Mouse (Mus musculus) lung, adult 2 months (tissue): ENCODE results near the gene Cd164l2. TPM values are rescaled to one million over a fixed set of nuclear protein-coding genes. Genes with fewer than 3 reads are reported as not detected.

Experiments
- DNase-seq: peaks from one replicate; pipeline ENCODE4 v3.0.0; 2022
- H3K4me1 ChIP-seq: fragments of 200-500 bp; 2 replicates; pipeline ENCODE4 v1.6.1; 2011; ENCODE audit warnings: low read length; ENCODE audit not compliant: control insufficient read depth, insufficient read depth
- H3K4me3 ChIP-seq: fragments of 200-500 bp; replicated peaks from 2 replicates; pipeline ENCODE3; 2011; ENCODE audit warnings: low read depth, mild to moderate bottlenecking, control low read depth, low read length; ENCODE audit errors: extremely low read depth
- CTCF ChIP-seq: fragments of 200-500 bp; IDR thresholded peaks from 2 replicates; pipeline ENCODE4 v1.5.1; 2011; ENCODE audit warnings: mild to moderate bottlenecking, low read length, control low read depth; ENCODE audit not compliant: insufficient read depth
- POLR2A ChIP-seq: fragments of 200-500 bp; IDR thresholded peaks from 2 replicates; pipeline ENCODE4 v1.6.1; 2011; ENCODE audit warnings: low read depth, mild to moderate bottlenecking, control low read depth, low read length, borderline replicate concordance; ENCODE audit errors: extremely low read depth
- WGBS: fragments of 180-500 bp; shearing (Covaris S2); methylation state at CpG from one replicate; pipeline ENCODE4 v1.1.7; 2018; 5-methylcytosine and 5-hydroxymethylcytosine counted together
- polyA plus RNA-seq: library from polyadenylated mRNA; depleted of rRNA; stranded (reverse); fragments of >200 nt; gene quantifications from 2 replicates; pipeline ENCODE4 v1.2.3, GENCODE M21; 2012

Cd164l2 gene
- polyA plus RNA-seq, 1 experiment = 2.8 TPM

DNA sequence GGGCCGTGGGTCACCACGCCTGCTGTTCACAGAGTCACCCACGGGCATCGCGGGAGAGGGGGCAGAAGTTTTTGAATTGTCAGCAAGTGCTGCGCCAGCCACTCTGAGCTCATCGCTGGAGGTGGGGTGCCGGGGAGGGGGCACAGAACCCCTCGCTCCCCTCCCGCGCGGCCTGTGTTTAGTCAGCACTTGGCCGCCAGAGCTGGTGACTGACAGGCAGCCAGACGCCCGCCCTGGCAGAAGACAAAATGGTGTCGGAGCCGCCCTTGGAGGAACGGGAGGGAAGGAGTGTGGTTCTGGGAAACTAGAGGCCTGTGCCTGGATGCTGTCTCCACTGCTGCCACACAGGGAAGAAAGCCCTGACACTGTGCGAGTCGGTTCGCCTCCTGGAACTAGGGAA, 11.6 kb upstream of the Cd164l2 start:
- no peak for TF ChIP-seq CTCF
- TF ChIP-seq POLR2A = no peak
- DNase-seq = no peak
- WGBS = 39% methylated on average over 21 of the region's 21 CpGs
- no peak overlapping the region for H3K4me3 ChIP-seq
- peaks cover 7% of the 10 kb centered on the region for H3K4me1 ChIP-seq

DNA sequence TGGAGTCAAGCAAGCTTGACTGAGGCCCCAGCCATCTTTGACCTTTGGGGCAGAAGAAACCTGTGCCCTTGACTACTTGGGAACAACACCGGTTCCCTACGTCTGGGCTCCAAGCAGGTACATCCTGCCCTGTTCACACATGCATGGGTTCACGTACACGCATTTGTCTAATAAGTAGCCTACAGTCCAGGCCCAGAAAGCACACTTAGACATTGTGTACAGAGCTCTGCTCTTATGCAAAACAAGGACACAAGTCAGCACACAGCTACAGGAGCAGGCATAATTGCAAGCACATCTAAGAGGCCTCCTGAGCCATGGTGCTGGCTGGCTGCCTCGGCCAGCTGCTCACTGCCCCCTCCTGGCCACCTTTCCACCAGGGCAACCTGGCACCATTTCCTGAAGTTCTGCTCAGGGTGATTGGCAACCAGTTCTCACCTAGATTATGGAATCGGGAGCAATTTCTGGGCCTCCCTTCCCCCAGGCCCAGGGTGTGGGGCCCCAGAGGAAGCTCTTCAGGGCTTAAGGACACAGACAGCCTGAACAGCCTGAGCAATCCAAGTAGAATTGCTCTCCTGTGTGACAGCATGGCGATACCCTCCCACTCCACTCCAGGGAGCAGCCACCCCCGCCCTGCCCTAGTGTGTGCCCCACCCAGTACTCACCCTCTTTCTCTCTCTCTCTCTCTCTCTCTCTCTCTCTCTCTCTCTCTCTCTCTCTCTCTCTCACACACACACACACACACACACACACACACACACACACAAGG, 10.7 kb upstream of the Cd164l2 start:
- DNase-seq = peak; percentile 77
- WGBS = 45% methylated on average over 8 of the region's 8 CpGs
- TF ChIP-seq CTCF = peak; percentile 72
- no peak for TF ChIP-seq POLR2A
- Histone ChIP-seq H3K4me1 (peaks cover 7% of the 10 kb centered on the region), H3K4me3 (no peak overlapping the region)

DNA sequence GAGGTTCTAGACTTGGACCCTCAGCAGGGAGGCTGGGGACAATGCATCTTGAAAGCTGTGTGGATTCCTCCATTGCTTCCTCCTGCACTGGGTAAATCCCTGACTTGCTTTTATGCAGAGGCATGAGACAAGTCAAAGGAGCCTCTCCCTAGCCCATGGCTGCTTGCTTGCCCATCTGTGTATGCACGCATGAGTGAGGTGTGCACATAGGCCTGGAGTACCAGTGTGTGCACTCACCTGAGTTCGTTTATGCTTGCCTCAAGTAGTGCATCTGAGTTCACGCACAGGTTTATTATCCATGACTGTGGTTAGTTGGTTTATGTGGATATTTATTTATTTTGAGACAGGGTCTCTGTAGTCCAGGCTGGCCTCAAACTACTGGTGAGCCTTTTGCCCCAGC, 9.7 kb upstream of the Cd164l2 start:
- no peak for DNase-seq
- H3K4me3 ChIP-seq = no peak overlapping the region
- H3K4me1 ChIP-seq = peaks cover 7% of the 10 kb centered on the region
- WGBS = 93% methylated on average over 3 of the region's 3 CpGs
- TF ChIP-seq CTCF (no peak), POLR2A (no peak)

DNA sequence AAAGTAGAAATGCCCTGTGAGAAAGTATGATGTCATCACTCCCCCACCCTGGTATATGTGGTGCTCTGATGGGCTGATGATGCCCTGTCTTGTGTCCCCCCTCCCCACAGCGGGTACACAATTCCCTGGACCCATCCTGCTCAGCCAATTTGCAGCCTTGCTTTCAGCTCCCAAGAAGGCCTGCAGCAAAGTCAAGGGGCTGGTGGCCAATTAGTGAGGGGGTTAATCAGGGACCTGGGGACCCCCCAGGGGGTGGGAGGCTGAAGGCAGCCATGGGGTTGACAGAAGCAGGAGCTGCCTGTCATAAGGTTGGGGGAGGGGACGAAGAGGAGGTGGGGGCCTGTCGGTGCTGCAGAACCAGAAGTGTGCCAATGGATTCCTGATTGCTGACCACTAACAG, 8.3 kb upstream of the Cd164l2 start:
- H3K4me1 ChIP-seq = peaks cover 7% of the 10 kb centered on the region
- 48% methylated on average over 3 of the region's 3 CpGs for WGBS
- TF ChIP-seq CTCF (no peak), POLR2A (no peak)
- no peak for DNase-seq
- no peak overlapping the region for H3K4me3 ChIP-seq

DNA sequence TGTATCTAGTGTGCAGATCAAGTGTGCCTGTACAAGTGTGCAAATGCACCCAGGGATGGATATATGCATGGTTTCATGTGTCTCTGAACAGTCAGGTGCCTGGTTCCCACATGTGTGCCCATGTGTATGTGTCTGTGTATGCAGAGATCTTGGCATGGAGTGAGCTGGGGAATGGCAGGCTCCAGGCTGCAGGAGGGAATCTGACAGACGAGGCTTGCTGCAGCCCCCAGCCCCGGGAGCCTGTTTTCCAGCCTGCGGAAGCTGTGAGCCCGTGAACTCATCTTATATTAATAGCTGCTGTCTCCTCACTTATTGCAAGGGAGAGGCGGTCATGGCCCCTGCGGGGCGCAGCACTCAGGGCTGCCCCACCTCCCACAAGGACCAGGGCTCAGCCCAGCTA, 7.6 kb upstream of the Cd164l2 start:
- WGBS = 23% methylated on average over 7 of the region's 7 CpGs
- TF ChIP-seq POLR2A (no peak), CTCF (no peak)
- H3K4me3 ChIP-seq = no peak overlapping the region
- H3K4me1 ChIP-seq = peaks cover 7% of the 10 kb centered on the region
- DNase-seq = no peak

DNA sequence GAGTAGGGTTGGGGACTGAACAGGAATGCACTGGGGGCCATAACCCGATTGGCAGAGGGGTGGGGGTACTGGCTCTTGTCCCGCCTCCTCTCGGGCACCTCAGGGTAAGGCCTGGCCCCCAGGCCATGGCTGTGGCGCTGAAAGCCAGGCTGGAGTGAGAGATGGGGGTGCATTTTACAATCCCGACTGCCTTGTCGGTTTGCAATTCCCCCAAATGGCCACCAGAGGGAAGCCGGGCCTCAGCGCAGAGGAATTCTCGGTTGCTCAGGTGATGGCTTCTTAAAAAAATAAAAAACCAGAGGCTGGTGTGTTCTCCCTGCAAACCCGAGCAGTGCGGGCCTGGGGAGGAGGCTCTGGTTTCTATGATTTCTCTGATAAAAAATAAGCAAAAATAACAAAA, 2.6 kb upstream of the Cd164l2 start:
- Histone ChIP-seq H3K4me1 (peaks cover 6% of the 10 kb centered on the region), H3K4me3 (no peak overlapping the region)
- TF ChIP-seq CTCF = peak; percentile 88
- no peak for TF ChIP-seq POLR2A
- DNase-seq = no peak
- 5% methylated on average over 11 of the region's 11 CpGs for WGBS

DNA sequence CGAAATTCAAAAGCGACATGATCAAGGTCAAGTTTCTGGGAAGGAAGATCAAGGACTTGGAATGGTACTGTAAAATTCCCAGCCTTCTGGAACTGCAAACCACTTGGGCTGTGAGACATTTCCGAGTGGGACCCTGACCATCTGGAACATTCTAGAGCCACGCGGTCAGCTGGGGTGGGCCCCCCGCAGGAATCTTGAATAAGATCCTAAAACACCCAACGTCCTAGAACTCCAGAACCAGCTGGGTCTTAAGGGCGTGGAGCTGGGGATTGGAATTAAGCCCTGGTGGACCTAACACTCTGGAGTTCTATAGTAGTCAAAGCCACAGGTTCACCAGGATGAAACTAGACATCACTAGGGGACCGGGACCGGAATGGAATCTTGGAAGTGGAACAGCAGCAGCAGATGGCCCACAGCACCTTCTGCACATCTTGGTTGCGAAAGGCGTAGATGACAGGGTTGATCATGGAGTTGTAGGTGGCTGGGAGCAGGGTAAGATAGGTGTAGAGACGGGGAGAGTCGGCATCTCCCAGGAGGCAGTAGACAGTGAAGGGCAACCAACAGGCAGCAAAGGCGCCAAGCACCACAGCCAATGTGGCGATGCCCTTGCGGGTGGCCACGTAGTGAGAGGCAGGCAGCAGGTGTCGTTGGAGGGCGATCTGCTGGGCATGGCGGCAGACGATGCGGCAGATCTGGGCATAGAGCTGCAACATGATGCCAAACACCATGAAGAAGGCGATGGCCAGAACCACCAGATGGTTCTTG, 1.7 kb upstream of the Cd164l2 start:
- no peak for DNase-seq
- TF ChIP-seq POLR2A (no peak), CTCF (no peak)
- WGBS = 89% methylated on average over 24 of the region's 24 CpGs
- Histone ChIP-seq H3K4me3 (no peak overlapping the region), H3K4me1 (peaks cover 6% of the 10 kb centered on the region)

DNA sequence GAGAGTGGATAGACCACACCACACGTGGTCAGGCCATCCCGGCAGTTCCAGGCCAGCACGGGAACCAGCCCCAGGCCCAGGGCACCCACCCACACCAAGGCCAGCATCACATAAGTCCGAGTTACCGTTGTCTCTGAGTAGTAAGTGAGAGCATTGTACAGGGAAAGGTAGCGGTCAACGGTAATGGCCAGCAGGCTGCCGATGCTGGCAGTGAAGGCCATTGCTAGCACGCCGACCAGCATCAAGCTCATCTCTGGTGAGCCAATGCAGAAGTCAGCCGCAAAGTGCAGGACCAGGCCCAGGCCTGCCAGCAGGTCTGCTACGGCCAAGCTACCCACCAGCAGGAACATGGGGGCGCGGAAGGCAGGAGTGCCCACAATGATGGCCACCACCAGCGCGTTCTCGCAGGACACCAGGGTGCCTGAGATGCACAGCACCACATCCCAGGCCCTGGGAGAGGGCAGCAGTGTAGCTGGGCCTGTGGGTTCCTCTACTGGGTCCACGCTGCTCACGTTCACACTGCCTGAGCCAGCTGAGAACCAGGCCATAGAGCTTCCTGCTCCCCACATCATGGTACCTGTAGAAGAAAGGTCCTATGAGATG, 1.0 kb upstream of the Cd164l2 start:
- no peak for TF ChIP-seq POLR2A
- no peak for TF ChIP-seq CTCF
- WGBS = 93% methylated on average over 19 of the region's 19 CpGs
- Histone ChIP-seq H3K4me1 (peaks cover 6% of the 10 kb centered on the region), H3K4me3 (no peak overlapping the region)
- DNase-seq = no peak

DNA sequence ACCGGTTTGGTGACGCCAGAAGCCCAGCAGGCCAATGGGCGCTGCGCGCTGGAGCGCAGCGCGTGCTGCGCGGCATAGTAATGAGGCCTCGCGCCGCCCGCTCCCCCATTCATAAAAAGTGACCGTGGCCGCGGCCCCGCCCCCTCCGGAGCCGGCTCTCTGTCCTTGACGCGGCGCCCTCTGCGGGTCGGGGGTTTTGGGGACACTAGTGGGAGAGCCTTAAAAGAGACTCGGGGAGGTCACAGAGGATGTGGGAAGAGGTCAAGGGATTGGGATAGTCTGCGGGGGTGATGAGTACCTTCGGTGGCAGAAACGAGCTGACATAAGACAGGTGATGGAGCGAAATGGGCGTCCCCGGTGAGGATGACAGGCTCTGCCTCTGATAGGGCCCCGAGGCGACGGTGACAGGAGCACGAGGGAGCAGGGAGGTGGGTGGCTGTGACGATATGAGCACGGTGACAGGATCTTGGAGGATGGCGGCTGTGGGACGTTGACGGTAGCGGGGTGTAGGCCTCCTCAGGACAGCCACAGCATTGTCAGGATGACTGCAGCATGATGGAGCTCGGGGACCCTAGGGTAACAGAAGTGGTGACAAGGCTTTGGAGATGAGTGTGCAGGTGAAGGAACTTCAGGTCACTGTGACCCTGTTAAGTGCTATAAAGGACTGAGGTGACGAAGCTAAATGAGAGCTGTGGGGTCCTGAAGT, 784 bp downstream of the Cd164l2 start:
- peak; percentile 80 for DNase-seq
- H3K4me3 ChIP-seq = no peak overlapping the region
- WGBS = 2% methylated on average over 44 of the region's 44 CpGs
- no peak for TF ChIP-seq POLR2A
- TF ChIP-seq CTCF = no peak
- peaks cover 6% of the 10 kb centered on the region for H3K4me1 ChIP-seq

DNA sequence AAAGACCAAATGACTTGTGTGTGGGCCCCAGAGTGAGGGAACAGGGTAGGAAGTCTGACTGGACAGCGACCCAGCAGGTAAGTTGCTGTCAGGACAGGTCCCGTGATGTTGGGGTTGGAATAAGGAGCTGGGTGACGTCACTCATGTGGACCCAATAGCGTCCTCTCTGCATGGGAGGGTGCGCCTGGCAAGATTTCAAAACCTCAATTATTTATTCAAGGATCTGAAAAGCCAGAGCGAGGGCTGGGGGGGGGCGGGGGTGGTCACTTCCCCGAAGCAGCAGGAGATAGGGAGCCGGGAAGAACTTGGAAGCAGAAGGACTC, 1.3 kb downstream of the Cd164l2 start:
- no peak for TF ChIP-seq CTCF
- TF ChIP-seq POLR2A = no peak
- 6% methylated on average over 9 of the region's 9 CpGs for WGBS
- DNase-seq = no peak
- H3K4me3 ChIP-seq = no peak overlapping the region
- H3K4me1 ChIP-seq = peaks cover 6% of the 10 kb centered on the region
